Mouse (Mus musculus): Measurements from ENCODE around the gene Pth2.

DNA sequence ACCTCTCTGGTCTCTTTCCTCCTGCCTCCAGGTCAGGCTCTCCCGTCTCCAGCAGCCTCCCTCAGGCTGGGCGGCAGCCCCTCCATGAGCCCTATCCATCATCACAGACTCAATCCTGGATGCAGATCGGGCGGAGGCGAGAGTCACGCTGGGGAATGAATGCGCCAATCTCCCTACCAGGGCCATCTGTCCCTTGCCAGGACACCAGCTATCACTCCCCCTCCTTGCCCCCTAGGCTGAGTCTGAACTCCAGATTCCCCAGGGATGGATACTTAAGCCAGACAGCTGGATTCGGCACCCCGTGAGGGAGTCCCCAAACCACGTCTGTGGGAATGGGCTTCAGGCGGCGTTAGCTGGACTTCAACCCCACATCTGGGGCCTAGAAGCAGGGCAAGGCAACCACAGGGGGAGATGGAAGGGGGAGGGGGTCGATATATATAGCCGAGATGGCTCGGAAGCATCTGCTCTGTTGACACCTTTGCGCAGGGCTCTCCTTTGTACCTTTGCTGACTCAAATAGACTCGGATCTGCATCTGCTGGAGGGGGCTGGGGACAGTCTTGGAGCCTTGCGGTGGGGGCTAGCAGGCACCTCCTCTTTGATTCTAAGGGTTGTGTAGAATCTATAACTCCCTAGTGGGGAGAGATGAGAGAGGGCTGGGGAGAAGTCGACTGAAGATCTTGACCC is 12.9 kb upstream of the Pth2 start:
- TF ChIP-seq POLR2A (IDR thresholded peaks at IDR 0.05; ENCODE audit: insufficient read depth, low read depth, low read length) (no peak), EP300 (IDR thresholded peaks at IDR 0.05; ENCODE audit: insufficient read depth, low read depth, low read length) (no peak), CTCF (IDR thresholded peaks at IDR 0.05) (no peak)

Data from heart, adult 2 months (tissue).